Mouse (Mus musculus): ENCODE data around the gene Tmem150a. TPM values are rescaled to one million over a fixed set of nuclear protein-coding genes. Genes with fewer than 3 reads are reported as not detected.

Gene Tmem150a
- polyA plus RNA-seq, 1 experiment from 2014 or later: 9.3 TPM

GRCm38 (mm10) chr6:72323786-72324508 is 31.3 kb upstream of the Tmem150a start:
- ATAC-seq (ENCODE audit: insufficient read depth, low FRiP score, low TSS enrichment): no peak
- DNase-seq (ENCODE audit: low spot score): no peak
- Histone ChIP-seq H3K9me3 (ENCODE audit: control insufficient read depth, low read length) (no peaks in the 10 kb centered on the region), H3K4me1 (ENCODE audit: control insufficient read depth, insufficient read depth, low read length) (no peaks in the 10 kb centered on the region), H3K4me3 (ENCODE audit: low read depth, low read length) (no peak overlapping the region), H3K36me3 (ENCODE audit: control insufficient read depth, insufficient read depth, low read length) (peaks cover 25% of the 10 kb centered on the region), H3K4me2 (ENCODE audit: low read depth) (no peak overlapping the region), H3K9ac (ENCODE audit: low read length) (no peak overlapping the region), H3K27me3 (ENCODE audit: control insufficient read depth, insufficient read depth, low read length) (no peaks in the 10 kb centered on the region), H3K27ac (ENCODE audit: low read depth, low read length) (no peak overlapping the region)
- 91% methylated on average over 6 of the region's 6 CpGs for WGBS

- Histone ChIP-seq H3K4me3 (ENCODE audit: low read depth, low read length) (no peak overlapping the region), H3K27ac (ENCODE audit: low read depth, low read length) (no peak overlapping the region), H3K9ac (ENCODE audit: low read length) (no peak overlapping the region), H3K27me3 (ENCODE audit: control insufficient read depth, insufficient read depth, low read length) (no peaks in the 10 kb centered on the region), H3K9me3 (ENCODE audit: control insufficient read depth, low read length) (no peaks in the 10 kb centered on the region), H3K4me1 (ENCODE audit: control insufficient read depth, insufficient read depth, low read length) (no peaks in the 10 kb centered on the region), H3K4me2 (ENCODE audit: low read depth) (no peak overlapping the region), H3K36me3 (ENCODE audit: control insufficient read depth, insufficient read depth, low read length) (peaks cover 24% of the 10 kb centered on the region)
- ATAC-seq (ENCODE audit: insufficient read depth, low FRiP score, low TSS enrichment): no peak
- 84% methylated on average over 6 of the region's 6 CpGs for WGBS
- no peak for DNase-seq (ENCODE audit: low spot score)
Measured at GRCm38 (mm10) chr6:72326274-72326673, 29.0 kb upstream of the Tmem150a start.

DNA sequence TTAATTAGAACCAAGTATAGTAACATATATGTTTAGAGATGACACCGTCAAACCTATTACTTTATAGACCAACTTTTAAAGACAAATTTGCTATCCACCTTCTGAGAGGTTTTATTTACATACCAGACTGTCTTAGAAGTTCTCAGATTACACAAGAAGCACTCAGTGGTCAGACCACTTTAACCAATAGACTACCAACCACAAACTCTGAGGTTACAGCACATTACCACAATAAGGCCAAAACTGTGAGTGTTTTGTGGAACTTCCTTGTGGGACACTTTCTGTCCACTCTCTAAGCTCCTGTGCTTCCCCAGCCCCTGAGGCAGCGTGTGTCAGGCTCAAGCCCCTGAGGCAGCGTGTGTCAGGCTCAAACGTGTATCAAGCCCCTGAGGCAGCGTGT is 26.2 kb upstream of the Tmem150a start:
- Histone ChIP-seq H3K9me3 (ENCODE audit: control insufficient read depth, low read length) (no peaks in the 10 kb centered on the region), H3K36me3 (ENCODE audit: control insufficient read depth, insufficient read depth, low read length) (peaks cover 20% of the 10 kb centered on the region), H3K4me2 (ENCODE audit: low read depth) (no peak overlapping the region), H3K27ac (ENCODE audit: low read depth, low read length) (no peak overlapping the region), H3K9ac (ENCODE audit: low read length) (no peak overlapping the region), H3K4me3 (ENCODE audit: low read depth, low read length) (no peak overlapping the region), H3K4me1 (ENCODE audit: control insufficient read depth, insufficient read depth, low read length) (no peaks in the 10 kb centered on the region), H3K27me3 (ENCODE audit: control insufficient read depth, insufficient read depth, low read length) (no peaks in the 10 kb centered on the region)
- 94% methylated on average over 5 of the region's 5 CpGs for WGBS
- DNase-seq (ENCODE audit: low spot score) (no peak), ATAC-seq (ENCODE audit: insufficient read depth, low FRiP score, low TSS enrichment) (no peak)

DNA sequence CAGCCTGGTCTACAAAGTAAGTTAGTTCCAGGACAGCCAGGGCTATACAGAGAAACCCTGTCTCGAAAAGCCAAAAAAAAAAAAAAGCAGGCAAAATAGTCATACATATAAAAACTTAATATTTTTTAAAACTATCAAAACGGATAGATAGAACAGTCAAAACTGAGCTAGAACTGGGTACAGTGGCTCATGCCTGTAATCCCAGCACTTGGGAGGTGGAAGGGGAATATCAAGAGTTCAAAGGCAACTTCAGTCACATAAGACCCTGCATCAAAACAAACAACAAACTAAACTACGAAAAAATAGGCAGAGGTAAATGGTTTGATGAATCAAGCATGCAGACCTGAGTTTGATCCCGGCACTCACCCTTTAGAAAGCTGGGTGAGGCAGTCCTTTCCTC is 25.1 kb upstream of the Tmem150a start:
- no peak for ATAC-seq (ENCODE audit: insufficient read depth, low FRiP score, low TSS enrichment)
- H3K4me3 ChIP-seq (ENCODE audit: low read depth, low read length): no peak overlapping the region
- whole genome bisulfite sequencing: 93% methylated on average over 4 of the region's 4 CpGs
- no peaks in the 10 kb centered on the region for H3K27me3 ChIP-seq (ENCODE audit: control insufficient read depth, insufficient read depth, low read length)
- no peaks in the 10 kb centered on the region for H3K4me1 ChIP-seq (ENCODE audit: control insufficient read depth, insufficient read depth, low read length)
- H3K9ac ChIP-seq (ENCODE audit: low read length): no peak overlapping the region
- no peaks in the 10 kb centered on the region for H3K9me3 ChIP-seq (ENCODE audit: control insufficient read depth, low read length)
- no peak for DNase-seq (ENCODE audit: low spot score)
- no peak overlapping the region for H3K27ac ChIP-seq (ENCODE audit: low read depth, low read length)
- no peak overlapping the region for H3K4me2 ChIP-seq (ENCODE audit: low read depth)
- peaks cover 20% of the 10 kb centered on the region for H3K36me3 ChIP-seq (ENCODE audit: control insufficient read depth, insufficient read depth, low read length)

- no peak overlapping the region for H3K27ac ChIP-seq (ENCODE audit: low read depth, low read length)
- ATAC-seq (ENCODE audit: insufficient read depth, low FRiP score, low TSS enrichment) (no peak), DNase-seq (ENCODE audit: low spot score) (no peak)
- H3K4me3 ChIP-seq (ENCODE audit: low read depth, low read length): no peak overlapping the region
- H3K4me1 ChIP-seq (ENCODE audit: control insufficient read depth, insufficient read depth, low read length): no peaks in the 10 kb centered on the region
- H3K36me3 ChIP-seq (ENCODE audit: control insufficient read depth, insufficient read depth, low read length): peaks cover 16% of the 10 kb centered on the region
- no peak overlapping the region for H3K4me2 ChIP-seq (ENCODE audit: low read depth)
- 82% methylated on average over 5 of the region's 5 CpGs for WGBS
- no peaks in the 10 kb centered on the region for H3K9me3 ChIP-seq (ENCODE audit: control insufficient read depth, low read length)
- H3K27me3 ChIP-seq (ENCODE audit: control insufficient read depth, insufficient read depth, low read length): no peaks in the 10 kb centered on the region
- no peak overlapping the region for H3K9ac ChIP-seq (ENCODE audit: low read length)
Measured at GRCm38 (mm10) chr6:72333111-72333510, 22.1 kb upstream of the Tmem150a start.

DNA sequence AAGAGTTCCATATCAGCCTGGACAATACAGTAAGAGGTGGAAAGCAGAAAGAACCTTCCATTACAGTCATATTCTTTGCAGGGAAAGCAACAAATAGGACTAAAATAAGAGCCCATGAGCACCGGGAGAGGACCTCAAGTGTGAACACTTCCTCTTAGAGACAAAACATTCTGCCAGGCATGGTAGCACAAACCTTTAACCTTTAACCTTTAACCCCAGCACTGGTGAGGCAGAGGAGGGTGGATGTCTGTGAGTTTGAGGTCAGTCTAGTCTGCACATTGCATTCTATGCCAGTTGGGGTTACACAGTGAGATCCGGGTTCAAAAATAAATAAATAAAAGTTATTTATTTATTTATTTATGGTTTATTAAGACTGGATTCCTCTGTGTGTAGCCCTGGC is 14.8 kb upstream of the Tmem150a start:
- H3K4me2 ChIP-seq (ENCODE audit: low read depth): no peak overlapping the region
- DNase-seq (ENCODE audit: low spot score) (no peak), ATAC-seq (ENCODE audit: insufficient read depth, low FRiP score, low TSS enrichment) (no peak)
- H3K36me3 ChIP-seq (ENCODE audit: control insufficient read depth, insufficient read depth, low read length): peaks cover 6% of the 10 kb centered on the region; the same call in 1 of the 2 replicates
- H3K27ac ChIP-seq (ENCODE audit: low read depth, low read length): no peak overlapping the region
- no peak overlapping the region for H3K4me3 ChIP-seq (ENCODE audit: low read depth, low read length)
- H3K27me3 ChIP-seq (ENCODE audit: control insufficient read depth, insufficient read depth, low read length): no peaks in the 10 kb centered on the region
- peaks cover 8% of the 10 kb centered on the region for H3K4me1 ChIP-seq (ENCODE audit: control insufficient read depth, insufficient read depth, low read length)
- no peak overlapping the region for H3K9ac ChIP-seq (ENCODE audit: low read length)
- no peaks in the 10 kb centered on the region for H3K9me3 ChIP-seq (ENCODE audit: control insufficient read depth, low read length)
- WGBS: 71% methylated on average over 2 of the region's 2 CpGs

- Histone ChIP-seq H3K4me1 (ENCODE audit: control insufficient read depth, insufficient read depth, low read length) (peaks cover 14% of the 10 kb centered on the region), H3K27me3 (ENCODE audit: control insufficient read depth, insufficient read depth, low read length) (no peaks in the 10 kb centered on the region), H3K36me3 (ENCODE audit: control insufficient read depth, insufficient read depth, low read length) (no peaks in the 10 kb centered on the region), H3K9me3 (ENCODE audit: control insufficient read depth, low read length) (no peaks in the 10 kb centered on the region), H3K27ac (ENCODE audit: low read depth, low read length) (0 out of 2 replicates have a peak overlapping the region, but pooled peaks have one; percentile 30), H3K4me2 (ENCODE audit: low read depth) (peak overlapping the region; percentile 83), H3K4me3 (ENCODE audit: low read depth, low read length) (peak overlapping the region; percentile 82), H3K9ac (ENCODE audit: low read length) (peak overlapping the region; percentile 81)
- under 1% methylated on average over 42 of the region's 42 CpGs for WGBS
- ATAC-seq (ENCODE audit: insufficient read depth, low FRiP score, low TSS enrichment): no peak; the same call in 1 of the 2 replicates
- no peak for DNase-seq (ENCODE audit: low spot score)
Measured at GRCm38 (mm10) chr6:72344396-72345073, 10.7 kb upstream of the Tmem150a start.

GRCm38 (mm10) chr6:72345074-72345567 is 10.1 kb upstream of the Tmem150a start, which contains the start of gene Usp39:
Gene Usp39, minus strand, starts transcription at chr6:72345184.
- H3K27me3 ChIP-seq (ENCODE audit: control insufficient read depth, insufficient read depth, low read length): no peaks in the 10 kb centered on the region
- peak; percentile 82 for ATAC-seq (ENCODE audit: insufficient read depth, low FRiP score, low TSS enrichment)
- no peaks in the 10 kb centered on the region for H3K36me3 ChIP-seq (ENCODE audit: control insufficient read depth, insufficient read depth, low read length)
- DNase-seq (ENCODE audit: low spot score): peak; percentile 94
- H3K9me3 ChIP-seq (ENCODE audit: control insufficient read depth, low read length): no peaks in the 10 kb centered on the region
- peak within 1 kb of the TSS; percentile 81 for H3K9ac ChIP-seq (ENCODE audit: low read length)
- H3K4me2 ChIP-seq (ENCODE audit: low read depth): peak within 1 kb of the TSS; percentile 83
- 1% methylated on average over 30 of the region's 30 CpGs for WGBS
- H3K4me3 ChIP-seq (ENCODE audit: low read depth, low read length): peak within 1 kb of the TSS; percentile 82
- 0 out of 2 replicates have a peak within 1 kb of the TSS, but pooled peaks have one; percentile 30 for H3K27ac ChIP-seq (ENCODE audit: low read depth, low read length)
- peaks cover 14% of the 10 kb centered on the region for H3K4me1 ChIP-seq (ENCODE audit: control insufficient read depth, insufficient read depth, low read length)
